Mouse (Mus musculus): ENCODE data around the gene Bag3. TPM values are rescaled to one million over a fixed set of nuclear protein-coding genes. Genes with fewer than 3 reads are reported as not detected.

Gene Bag3
- polyA plus RNA-seq, 1 experiment from 2014 or later, result 5.7 TPM

- DNase-seq (ENCODE audit: low spot score), result no peak
- Histone ChIP-seq H3K4me1 (replicated peaks; ENCODE audit: control insufficient read depth, insufficient read depth, low read length) (peaks cover 8% of the 10 kb centered on the region; the same call in 1 of the 2 replicates), H3K36me3 (ENCODE audit: control insufficient read depth, insufficient read depth, low read length) (no peaks in the 10 kb centered on the region), H3K4me3 (ENCODE audit: low read depth, low read length) (no peak overlapping the region), H3K27me3 (ENCODE audit: control insufficient read depth, insufficient read depth, low read length) (no peaks in the 10 kb centered on the region), H3K9me3 (ENCODE audit: control insufficient read depth, low read length) (no peaks in the 10 kb centered on the region), H3K9ac (ENCODE audit: low read length) (no peak overlapping the region), H3K27ac (ENCODE audit: low read depth, low read length) (no peak overlapping the region), H3K4me2 (ENCODE audit: low read depth, low read length, severe bottlenecking) (no peak overlapping the region)
- WGBS, result 96% methylated on average over 13 of the region's 13 CpGs
- no peak for ATAC-seq (replicated peaks; ENCODE audit: low FRiP score)
Observed at GRCm38 (mm10) chr7:128540111-128540510, 16.7 kb downstream of the Bag3 start.

- Histone ChIP-seq H3K4me3 (ENCODE audit: low read depth, low read length) (no peak overlapping the region), H3K4me1 (replicated peaks; ENCODE audit: control insufficient read depth, insufficient read depth, low read length) (peaks cover 2% of the 10 kb centered on the region; the same call in 1 of the 2 replicates), H3K4me2 (ENCODE audit: low read depth, low read length, severe bottlenecking) (no peak overlapping the region), H3K36me3 (ENCODE audit: control insufficient read depth, insufficient read depth, low read length) (no peaks in the 10 kb centered on the region), H3K9ac (ENCODE audit: low read length) (no peak overlapping the region), H3K27ac (ENCODE audit: low read depth, low read length) (no peak overlapping the region), H3K27me3 (ENCODE audit: control insufficient read depth, insufficient read depth, low read length) (no peaks in the 10 kb centered on the region), H3K9me3 (ENCODE audit: control insufficient read depth, low read length) (no peaks in the 10 kb centered on the region)
- ATAC-seq (replicated peaks; ENCODE audit: low FRiP score) (no peak), DNase-seq (ENCODE audit: low spot score) (no peak)
- 94% methylated on average over 16 of the region's 16 CpGs for WGBS
Observed at GRCm38 (mm10) chr7:128540734-128541133, 17.3 kb downstream of the Bag3 start.

- no peak overlapping the region for H3K9ac ChIP-seq (ENCODE audit: low read length)
- no peak overlapping the region for H3K27ac ChIP-seq (ENCODE audit: low read depth, low read length)
- ATAC-seq (replicated peaks; ENCODE audit: low FRiP score) (no peak), DNase-seq (ENCODE audit: low spot score) (no peak)
- no peak overlapping the region for H3K4me3 ChIP-seq (ENCODE audit: low read depth, low read length)
- no peaks in the 10 kb centered on the region for H3K4me1 ChIP-seq (replicated peaks; ENCODE audit: control insufficient read depth, insufficient read depth, low read length)
- H3K9me3 ChIP-seq (ENCODE audit: control insufficient read depth, low read length), result no peaks in the 10 kb centered on the region
- no peak overlapping the region for H3K4me2 ChIP-seq (ENCODE audit: low read depth, low read length, severe bottlenecking)
- H3K36me3 ChIP-seq (ENCODE audit: control insufficient read depth, insufficient read depth, low read length), result no peaks in the 10 kb centered on the region
- WGBS, result 86% methylated on average over 9 of the region's 9 CpGs
- H3K27me3 ChIP-seq (ENCODE audit: control insufficient read depth, insufficient read depth, low read length), result no peaks in the 10 kb centered on the region
Observed at GRCm38 (mm10) chr7:128541186-128541585, 17.8 kb downstream of the Bag3 start.

GRCm38 (mm10) chr7:128541771-128542170 lies 18.4 kb downstream of the Bag3 start:
- DNase-seq (ENCODE audit: low spot score) (no peak), ATAC-seq (replicated peaks; ENCODE audit: low FRiP score) (no peak)
- H3K4me3 ChIP-seq (ENCODE audit: low read depth, low read length), result no peak overlapping the region
- H3K27ac ChIP-seq (ENCODE audit: low read depth, low read length), result no peak overlapping the region
- no peaks in the 10 kb centered on the region for H3K27me3 ChIP-seq (ENCODE audit: control insufficient read depth, insufficient read depth, low read length)
- H3K4me1 ChIP-seq (replicated peaks; ENCODE audit: control insufficient read depth, insufficient read depth, low read length), result no peaks in the 10 kb centered on the region
- H3K4me2 ChIP-seq (ENCODE audit: low read depth, low read length, severe bottlenecking), result no peak overlapping the region
- no peaks in the 10 kb centered on the region for H3K9me3 ChIP-seq (ENCODE audit: control insufficient read depth, low read length)
- no peaks in the 10 kb centered on the region for H3K36me3 ChIP-seq (ENCODE audit: control insufficient read depth, insufficient read depth, low read length)
- no peak overlapping the region for H3K9ac ChIP-seq (ENCODE audit: low read length)
- 85% methylated on average over 17 of the region's 17 CpGs for WGBS

- no peaks in the 10 kb centered on the region for H3K9me3 ChIP-seq (ENCODE audit: control insufficient read depth, low read length)
- no peaks in the 10 kb centered on the region for H3K4me1 ChIP-seq (replicated peaks; ENCODE audit: control insufficient read depth, insufficient read depth, low read length)
- no peaks in the 10 kb centered on the region for H3K36me3 ChIP-seq (ENCODE audit: control insufficient read depth, insufficient read depth, low read length)
- 75% methylated on average over 4 of the region's 4 CpGs for WGBS
- H3K27ac ChIP-seq (ENCODE audit: low read depth, low read length), result no peak overlapping the region
- ATAC-seq (replicated peaks; ENCODE audit: low FRiP score), result no peak
- H3K9ac ChIP-seq (ENCODE audit: low read length), result no peak overlapping the region
- no peak overlapping the region for H3K4me3 ChIP-seq (ENCODE audit: low read depth, low read length)
- no peaks in the 10 kb centered on the region for H3K27me3 ChIP-seq (ENCODE audit: control insufficient read depth, insufficient read depth, low read length)
- DNase-seq (ENCODE audit: low spot score), result no peak
- H3K4me2 ChIP-seq (ENCODE audit: low read depth, low read length, severe bottlenecking), result no peak overlapping the region
Observed at GRCm38 (mm10) chr7:128542488-128542887, 19.1 kb downstream of the Bag3 start.

GRCm38 (mm10) chr7:128543148-128543855 lies 19.9 kb downstream of the Bag3 start:
- 81% methylated on average over 14 of the region's 14 CpGs for WGBS

GRCm38 (mm10) chr7:128543961-128544360 lies 20.5 kb downstream of the Bag3 start:
- no peaks in the 10 kb centered on the region for H3K4me1 ChIP-seq (replicated peaks; ENCODE audit: control insufficient read depth, insufficient read depth, low read length)
- H3K27ac ChIP-seq (ENCODE audit: low read depth, low read length), result no peak overlapping the region
- no peak overlapping the region for H3K4me3 ChIP-seq (ENCODE audit: low read depth, low read length)
- DNase-seq (ENCODE audit: low spot score) (no peak), ATAC-seq (replicated peaks; ENCODE audit: low FRiP score) (no peak)
- H3K4me2 ChIP-seq (ENCODE audit: low read depth, low read length, severe bottlenecking), result no peak overlapping the region
- H3K9me3 ChIP-seq (ENCODE audit: control insufficient read depth, low read length), result no peaks in the 10 kb centered on the region
- H3K9ac ChIP-seq (ENCODE audit: low read length), result no peak overlapping the region
- no peaks in the 10 kb centered on the region for H3K36me3 ChIP-seq (ENCODE audit: control insufficient read depth, insufficient read depth, low read length)
- H3K27me3 ChIP-seq (ENCODE audit: control insufficient read depth, insufficient read depth, low read length), result no peaks in the 10 kb centered on the region
- 87% methylated on average over 3 of the region's 3 CpGs for WGBS

More at GRCm38 (mm10) chr7:128543148-128543855, 19.9 kb downstream of the Bag3 start:
- Histone ChIP-seq H3K27me3 (ENCODE audit: control insufficient read depth, insufficient read depth, low read length) (no peaks in the 10 kb centered on the region), H3K4me3 (ENCODE audit: low read depth, low read length) (no peak overlapping the region), H3K4me1 (replicated peaks; ENCODE audit: control insufficient read depth, insufficient read depth, low read length) (no peaks in the 10 kb centered on the region), H3K9ac (ENCODE audit: low read length) (no peak overlapping the region), H3K36me3 (ENCODE audit: control insufficient read depth, insufficient read depth, low read length) (no peaks in the 10 kb centered on the region), H3K4me2 (ENCODE audit: low read depth, low read length, severe bottlenecking) (no peak overlapping the region), H3K9me3 (ENCODE audit: control insufficient read depth, low read length) (no peaks in the 10 kb centered on the region), H3K27ac (ENCODE audit: low read depth, low read length) (no peak overlapping the region)
- ATAC-seq (replicated peaks; ENCODE audit: low FRiP score) (no peak), DNase-seq (ENCODE audit: low spot score) (no peak)

- Histone ChIP-seq H3K4me3 (ENCODE audit: low read depth, low read length) (no peak overlapping the region), H3K4me2 (ENCODE audit: low read depth, low read length, severe bottlenecking) (no peak overlapping the region), H3K27ac (ENCODE audit: low read depth, low read length) (no peak overlapping the region), H3K4me1 (replicated peaks; ENCODE audit: control insufficient read depth, insufficient read depth, low read length) (no peaks in the 10 kb centered on the region), H3K9me3 (ENCODE audit: control insufficient read depth, low read length) (no peaks in the 10 kb centered on the region), H3K36me3 (ENCODE audit: control insufficient read depth, insufficient read depth, low read length) (no peaks in the 10 kb centered on the region), H3K9ac (ENCODE audit: low read length) (no peak overlapping the region), H3K27me3 (ENCODE audit: control insufficient read depth, insufficient read depth, low read length) (no peaks in the 10 kb centered on the region)
- no peak for DNase-seq (ENCODE audit: low spot score)
- ATAC-seq (replicated peaks; ENCODE audit: low FRiP score), result no peak
- 91% methylated on average over 7 of the region's 7 CpGs for WGBS
Observed at GRCm38 (mm10) chr7:128544566-128545262, 21.3 kb downstream of the Bag3 start.

Measured in forebrain, embryonic 11.5 days (tissue).